Mouse (Mus musculus): Measurements from ENCODE around the gene Dnmt3c. TPM values are rescaled to one million over a fixed set of nuclear protein-coding genes. Genes with fewer than 3 reads are reported as not detected.

Dnmt3c gene
- polyA plus RNA-seq, 1 experiment, result not detected

DNA sequence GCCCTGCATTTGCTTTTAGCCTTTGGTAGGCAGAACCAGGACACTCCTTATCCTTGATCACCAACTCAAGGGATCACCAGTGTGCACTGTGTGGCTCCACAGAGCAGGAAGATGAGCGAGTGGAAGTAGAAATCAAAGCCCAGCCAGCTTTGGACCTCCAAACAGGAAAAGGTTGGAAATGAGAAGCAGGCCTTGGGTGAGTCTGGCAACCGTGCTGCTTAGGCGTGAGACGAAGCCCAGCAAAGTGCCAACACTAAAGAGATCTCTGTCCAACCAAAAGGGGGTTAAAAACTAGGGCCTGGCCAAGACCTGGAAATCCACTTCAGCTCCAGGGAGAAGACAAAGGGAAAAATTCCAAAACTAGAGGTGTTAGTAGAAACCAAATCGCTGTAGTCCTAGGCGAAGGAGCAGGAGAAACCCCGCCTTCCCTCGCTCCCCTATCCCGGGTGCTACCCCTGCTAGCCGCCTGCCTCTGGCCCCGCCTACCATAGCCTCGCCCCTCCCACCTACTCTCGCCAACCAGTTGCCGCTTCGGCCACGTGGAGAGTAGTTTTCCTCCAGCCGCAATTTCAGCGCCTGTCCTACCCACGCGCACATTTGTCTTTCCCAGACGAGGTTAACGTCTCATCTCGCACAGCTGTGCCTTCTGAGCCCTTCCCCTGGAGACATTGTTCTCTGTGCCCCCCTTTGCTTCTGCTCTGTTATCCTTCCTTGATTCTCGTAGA lies 82.3 kb downstream of the Dnmt3c start:
- Histone ChIP-seq H3K79me3 (ENCODE audit: low read depth) (no peaks in the 10 kb centered on the region), H3ac (ENCODE audit: control insufficient read depth, insufficient read length, low read depth) (no peak overlapping the region), H3K4me3 (ENCODE audit: insufficient read depth, poor library complexity, severe bottlenecking) (no peak overlapping the region), H3K79me2 (ENCODE audit: control insufficient read depth, insufficient read depth) (no peaks in the 10 kb centered on the region), H3K27me3 (ENCODE audit: control insufficient read depth, insufficient read depth, insufficient read length) (no peaks in the 10 kb centered on the region), H3K36me3 (ENCODE audit: control insufficient read depth, insufficient read depth) (peaks cover 12% of the 10 kb centered on the region)
- TF ChIP-seq USF1 (IDR thresholded peaks at IDR 0.05; ENCODE audit: low read depth) (no peak), CEBPB (IDR thresholded peaks at IDR 0.05; ENCODE audit: low read depth) (no peak), MAX (IDR thresholded peaks at IDR 0.05) (no peak), CTCF (IDR thresholded peaks at IDR 0.05; ENCODE audit: control insufficient read depth, insufficient read depth, insufficient read length) (no peak), MYOG (IDR thresholded peaks at IDR 0.05; ENCODE audit: control insufficient read depth, extremely low read depth, insufficient read length) (no peak), MYOD1 (IDR thresholded peaks at IDR 0.05; ENCODE audit: control insufficient read depth, insufficient read length, low read depth) (no peak), FOSL1 (IDR thresholded peaks at IDR 0.05; ENCODE audit: insufficient read depth, low read length, poor library complexity, severe bottlenecking) (no peak)

Other genes starting within 250 kb of the Dnmt3c start
- not detected for gene 4930404H24Rik, start 203.9 kb upstream of the Dnmt3c start, polyA plus RNA-seq (2012; fragmentation: generic; extraction: Trizol)
- gene Nol4l, start 166.7 kb upstream of the Dnmt3c start, polyA plus RNA-seq (2012; fragmentation: generic; extraction: Trizol), result 0.42 TPM
- gene Commd7, start 63.9 kb upstream of the Dnmt3c start, polyA plus RNA-seq (2012; fragmentation: generic; extraction: Trizol), result 26.7 TPM
- gene Dnmt3b, start 47.2 kb upstream of the Dnmt3c start, polyA plus RNA-seq (2012; fragmentation: generic; extraction: Trizol), result 0.51 TPM
- 62.0 TPM for gene Mapre1, start 44.6 kb downstream of the Dnmt3c start, polyA plus RNA-seq (2012; fragmentation: generic; extraction: Trizol)
- 0.01 TPM for gene Efcab8, start 83.3 kb downstream of the Dnmt3c start, polyA plus RNA-seq (2012; fragmentation: generic; extraction: Trizol)
- not detected for gene Sun5, start 174.4 kb downstream of the Dnmt3c start, polyA plus RNA-seq (2012; fragmentation: generic; extraction: Trizol)
- not detected for gene Bpifb2, start 178.4 kb downstream of the Dnmt3c start, polyA plus RNA-seq (2012; fragmentation: generic; extraction: Trizol)
- gene Bpifb6, start 203.7 kb downstream of the Dnmt3c start, polyA plus RNA-seq (2012; fragmentation: generic; extraction: Trizol), result not detected
- not detected for gene Bpifb3, start 221.6 kb downstream of the Dnmt3c start, polyA plus RNA-seq (2012; fragmentation: generic; extraction: Trizol)
- 0.04 TPM for gene Bpifb4, start 241.6 kb downstream of the Dnmt3c start, polyA plus RNA-seq (2012; fragmentation: generic; extraction: Trizol)

Data from C2C12 (cell line).